Mouse (Mus musculus) ES-Bruce4 (cell line): ENCODE measurements at regions not wholly inside any gene's neighbourhood (a gene's known extent, or its start where the extent isn't known, plus 50 kb on each side); places are given as distances from the start of the nearest gene placed in this dataset.

Experiments
- CTCF ChIP-seq: IDR thresholded peaks from one replicate; pipeline ENCODE4 v1.8.1; 2011; ENCODE audit warnings: low read depth, low read length
- EP300 ChIP-seq: IDR thresholded peaks from 2 replicates; pipeline ENCODE4 v1.6.1; 2011; ENCODE audit warnings: low read depth, low read length; ENCODE audit not compliant: insufficient read depth

DNA sequence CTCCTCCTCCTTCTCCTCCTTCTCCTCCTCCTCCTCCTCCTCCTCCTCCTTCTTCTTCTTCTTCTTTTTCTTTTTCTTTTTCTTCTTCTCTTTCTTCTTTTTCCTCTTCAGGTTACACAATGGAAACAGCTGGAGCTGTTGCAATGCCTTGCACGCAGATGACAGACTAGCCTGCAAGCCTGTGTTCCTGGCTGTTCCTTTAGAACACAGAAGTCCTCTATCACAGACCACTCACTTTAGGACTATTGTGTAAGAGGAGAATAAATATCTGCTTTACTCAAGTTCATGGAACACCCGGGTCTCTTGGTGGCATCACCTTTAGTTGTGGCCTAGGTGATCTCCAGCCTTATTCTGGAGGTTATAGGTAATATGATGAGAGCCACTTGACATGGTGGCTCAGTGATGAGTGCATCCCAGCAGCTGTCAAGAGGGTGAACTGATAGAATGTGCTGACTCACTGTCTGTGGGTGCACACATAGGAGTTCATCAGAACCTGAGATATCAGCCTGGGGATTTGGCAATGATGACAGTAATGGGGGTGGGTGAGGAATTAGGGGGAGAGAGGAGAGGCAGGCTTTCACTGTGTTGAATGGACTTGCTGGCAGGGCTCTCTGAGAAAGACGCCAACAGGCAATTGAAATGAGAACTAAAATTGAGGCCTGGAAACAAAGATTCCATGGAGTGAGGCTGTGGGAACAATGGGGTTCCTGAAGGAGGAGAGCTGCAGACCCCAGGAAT lies 207.4 kb downstream of the Gm12728 start:
- TF ChIP-seq CTCF: no peak
- no peak for TF ChIP-seq EP300
